Comparison of ENCODE assay signal across 18 mouse cellular contexts in the genomic region with DNA sequence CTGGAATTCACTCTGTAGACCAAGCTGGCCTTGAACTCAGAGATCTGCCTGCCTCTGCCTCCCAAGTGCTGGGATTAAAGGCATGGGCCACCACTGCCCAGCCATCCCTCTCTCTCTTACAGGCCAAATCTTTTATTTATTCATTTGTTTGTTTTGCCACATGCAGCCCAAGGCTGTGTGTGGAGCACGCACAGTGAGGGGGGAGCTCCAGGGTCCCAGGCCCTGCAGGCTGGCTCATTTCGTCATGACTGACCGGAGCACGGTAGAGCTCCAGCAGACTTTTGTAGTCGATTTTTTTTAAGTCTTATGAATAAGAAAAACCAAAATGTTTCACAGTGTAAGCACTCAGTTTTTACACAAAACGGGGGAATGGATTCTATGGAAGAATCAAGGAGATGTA.
DNase-seq lines count a peak whose midpoint lies in the region; ATAC-seq lines count a peak whose summit lies in the region.
"Had no signal": no experiment of that assay in that cellular context is flagged by ENCODE, and none has a peak within 500 bp of the region (broad histone marks: within the 10 kb centered on the region; RNA-seq: fewer than 3 reads in every experiment).

No protein-coding gene starts in this region.

- no peaks in the 10 kb centered on the region for H3K36me3 ChIP-seq in forebrain, embryonic 15.5 days
- H3K36me3 ChIP-seq in forebrain, embryonic 12.5 days (replicated peaks): no peaks in the 10 kb centered on the region
- no peaks in the 10 kb centered on the region for H3K36me3 ChIP-seq in hindbrain, embryonic 11.5 days (ENCODE audit: control insufficient read depth, insufficient read depth, low read length)
- no peaks in the 10 kb centered on the region for H3K36me3 ChIP-seq in hindbrain, embryonic 14.5 days (replicated peaks; ENCODE audit: control insufficient read depth, insufficient read depth)
- no peaks in the 10 kb centered on the region for H3K36me3 ChIP-seq in lung, embryonic 15.5 days
- H3K36me3 ChIP-seq in midbrain, embryonic 12.5 days: no peaks in the 10 kb centered on the region
- no peaks in the 10 kb centered on the region for H3K36me3 ChIP-seq in midbrain, embryonic 10.5 days
- H3K36me3 ChIP-seq: embryonic facial prominence, embryonic 10.5 days; embryonic facial prominence, embryonic 13.5 days; heart, embryonic 10.5 days; heart, embryonic 13.5 days had no signal

- peak; percentile 46; the same call in 1 of the 2 replicates for ATAC-seq in forebrain, embryonic 15.5 days (replicated peaks)
- no peak for ATAC-seq in forebrain, embryonic 12.5 days (ENCODE audit: low FRiP score)
- peak; percentile 71 for ATAC-seq in hindbrain, embryonic 11.5 days (ENCODE audit: low FRiP score)
- ATAC-seq in hindbrain, embryonic 14.5 days (ENCODE audit: low FRiP score): no peak
- no peak for ATAC-seq in lung, embryonic 15.5 days (ENCODE audit: borderline replicate concordance, extremely low read depth, low FRiP score, low TSS enrichment)
- peak; percentile 74 for ATAC-seq in midbrain, embryonic 12.5 days (ENCODE audit: low FRiP score, low read depth)
- ATAC-seq: activated CD4-positive, CD25-positive, alpha-beta regulatory T cell, adult 4 months; inflammation-experienced regulatory T-cells, adult 6 months had no signal

- H3K9ac ChIP-seq in forebrain, embryonic 15.5 days (replicated peaks): no peak overlapping the region
- no peak overlapping the region for H3K9ac ChIP-seq in forebrain, embryonic 12.5 days
- H3K9ac ChIP-seq in hindbrain, embryonic 11.5 days (ENCODE audit: low read depth, low read length): no peak overlapping the region
- H3K9ac ChIP-seq in hindbrain, embryonic 14.5 days: no peak overlapping the region
- no peak overlapping the region for H3K9ac ChIP-seq in lung, embryonic 15.5 days
- H3K9ac ChIP-seq in midbrain, embryonic 12.5 days (replicated peaks): no peak overlapping the region
- H3K9ac ChIP-seq: embryonic facial prominence, embryonic 13.5 days; heart, embryonic 13.5 days had no signal

- H3K4me1 ChIP-seq in forebrain, embryonic 15.5 days: peaks cover 14% of the 10 kb centered on the region; the same call in 1 of the 2 replicates
- H3K4me1 ChIP-seq in forebrain, embryonic 12.5 days: peaks cover 11% of the 10 kb centered on the region
- H3K4me1 ChIP-seq in hindbrain, embryonic 11.5 days (replicated peaks; ENCODE audit: control insufficient read depth, insufficient read depth, low read length): no peaks in the 10 kb centered on the region
- peaks cover 9% of the 10 kb centered on the region for H3K4me1 ChIP-seq in hindbrain, embryonic 14.5 days (replicated peaks; ENCODE audit: control insufficient read depth, insufficient read depth, low read length)
- peaks cover 7% of the 10 kb centered on the region; the same call in 1 of the 2 replicates for H3K4me1 ChIP-seq in lung, embryonic 15.5 days
- peaks cover 7% of the 10 kb centered on the region for H3K4me1 ChIP-seq in midbrain, embryonic 12.5 days
- H3K4me1 ChIP-seq in midbrain, embryonic 10.5 days: peaks cover 9% of the 10 kb centered on the region
- H3K4me1 ChIP-seq: embryonic facial prominence, embryonic 13.5 days had no signal

- no peak overlapping the region for H3K4me2 ChIP-seq in forebrain, embryonic 15.5 days (replicated peaks)
- no peak overlapping the region for H3K4me2 ChIP-seq in forebrain, embryonic 12.5 days
- no peak overlapping the region for H3K4me2 ChIP-seq in hindbrain, embryonic 11.5 days (replicated peaks; ENCODE audit: low read depth, low read length)
- H3K4me2 ChIP-seq in hindbrain, embryonic 14.5 days (replicated peaks): no peak overlapping the region
- H3K4me2 ChIP-seq in lung, embryonic 15.5 days: no peak overlapping the region
- H3K4me2 ChIP-seq in midbrain, embryonic 12.5 days (replicated peaks): no peak overlapping the region
- H3K4me2 ChIP-seq: embryonic facial prominence, embryonic 13.5 days; heart, embryonic 13.5 days had no signal

- no peak for DNase-seq in hindbrain, embryonic 11.5 days (ENCODE audit: low spot score)
- DNase-seq in hindbrain, embryonic 14.5 days (ENCODE audit: low spot score): no peak
- DNase-seq in lung, postnatal 36 days: no peak
- DNase-seq in midbrain, embryonic 10.5 days (ENCODE audit: low spot score): no peak
- DNase-seq: adrenal gland, adult 8-10 months had no signal

- H3K27ac ChIP-seq in forebrain, embryonic 15.5 days (replicated peaks): peak overlapping the region; percentile 58
- no peak overlapping the region for H3K27ac ChIP-seq in forebrain, embryonic 12.5 days
- 0 out of 2 replicates have a peak overlapping the region, but pooled peaks have one; percentile 47 for H3K27ac ChIP-seq in hindbrain, embryonic 11.5 days (ENCODE audit: low read depth, low read length)
- no peak overlapping the region for H3K27ac ChIP-seq in hindbrain, embryonic 14.5 days
- peak overlapping the region; percentile 39; the same call in 1 of the 2 replicates for H3K27ac ChIP-seq in lung, embryonic 15.5 days
- H3K27ac ChIP-seq in midbrain, embryonic 12.5 days (replicated peaks): 0 out of 2 replicates have a peak overlapping the region, but pooled peaks have one; percentile 10
- no peak overlapping the region for H3K27ac ChIP-seq in midbrain, embryonic 10.5 days (replicated peaks)
- H3K27ac ChIP-seq: embryonic facial prominence, embryonic 10.5 days; embryonic facial prominence, embryonic 13.5 days; heart, adult 2 months; heart, embryonic 13.5 days; hindbrain, postnatal 0 days had no signal

- no peaks in the 10 kb centered on the region for H3K27me3 ChIP-seq in forebrain, embryonic 15.5 days
- no peaks in the 10 kb centered on the region for H3K27me3 ChIP-seq in forebrain, embryonic 12.5 days
- H3K27me3 ChIP-seq in hindbrain, embryonic 11.5 days (ENCODE audit: control insufficient read depth, insufficient read depth, low read length): no peaks in the 10 kb centered on the region
- 0 out of 2 replicates have a peak, but pooled peaks cover 6% of the 10 kb centered on the region for H3K27me3 ChIP-seq in hindbrain, embryonic 14.5 days (ENCODE audit: control insufficient read depth, insufficient read depth, low read length)
- no peaks in the 10 kb centered on the region for H3K27me3 ChIP-seq in lung, embryonic 15.5 days
- H3K27me3 ChIP-seq in midbrain, embryonic 12.5 days: peaks cover 7% of the 10 kb centered on the region; the same call in 1 of the 2 replicates
- no peaks in the 10 kb centered on the region for H3K27me3 ChIP-seq in midbrain, embryonic 10.5 days (ENCODE audit: low read depth, poor library complexity, severe bottlenecking)
- H3K27me3 ChIP-seq: embryonic facial prominence, embryonic 13.5 days; heart, embryonic 13.5 days had no signal

- H3K9me3 ChIP-seq in forebrain, embryonic 15.5 days: no peaks in the 10 kb centered on the region
- no peaks in the 10 kb centered on the region for H3K9me3 ChIP-seq in forebrain, embryonic 12.5 days
- H3K9me3 ChIP-seq in hindbrain, embryonic 11.5 days (ENCODE audit: control insufficient read depth, low read length): no peaks in the 10 kb centered on the region
- no peaks in the 10 kb centered on the region for H3K9me3 ChIP-seq in hindbrain, embryonic 14.5 days (ENCODE audit: control insufficient read depth, low read length)
- H3K9me3 ChIP-seq in lung, embryonic 15.5 days: no peaks in the 10 kb centered on the region
- H3K9me3 ChIP-seq in midbrain, embryonic 12.5 days: no peaks in the 10 kb centered on the region
- no peaks in the 10 kb centered on the region for H3K9me3 ChIP-seq in midbrain, embryonic 10.5 days (replicated peaks)
- H3K9me3 ChIP-seq: embryonic facial prominence, embryonic 10.5 days; embryonic facial prominence, embryonic 13.5 days; heart, embryonic 10.5 days; heart, embryonic 13.5 days had no signal

- H3K4me3 ChIP-seq in forebrain, embryonic 15.5 days: no peak overlapping the region
- H3K4me3 ChIP-seq in forebrain, embryonic 12.5 days (replicated peaks): no peak overlapping the region
- H3K4me3 ChIP-seq in hindbrain, embryonic 11.5 days (ENCODE audit: low read depth, low read length): no peak overlapping the region
- H3K4me3 ChIP-seq in hindbrain, embryonic 14.5 days (replicated peaks; ENCODE audit: low read length): no peak overlapping the region
- no peak overlapping the region for H3K4me3 ChIP-seq in lung, embryonic 15.5 days
- no peak overlapping the region for H3K4me3 ChIP-seq in midbrain, embryonic 12.5 days
- H3K4me3 ChIP-seq in midbrain, embryonic 10.5 days: no peak overlapping the region
- H3K4me3 ChIP-seq: embryonic facial prominence, embryonic 10.5 days; embryonic facial prominence, embryonic 13.5 days; erythroblast, embryonic 14.5 days; heart, adult 2 months; heart, embryonic 10.5 days; heart, embryonic 13.5 days had no signal

- WGBS in forebrain, embryonic 15.5 days: 71% methylated on average over 6 of the region's 6 CpGs
- WGBS in forebrain, embryonic 12.5 days: 78% methylated on average over 6 of the region's 6 CpGs
- 72% methylated on average over 6 of the region's 6 CpGs for WGBS in hindbrain, embryonic 11.5 days
- 48% methylated on average over 6 of the region's 6 CpGs for WGBS in hindbrain, embryonic 14.5 days
- WGBS in lung, embryonic 15.5 days: 73% methylated on average over 6 of the region's 6 CpGs
- 67% methylated on average over 6 of the region's 6 CpGs for WGBS in midbrain, embryonic 12.5 days
- 93% methylated on average over 6 of the region's 6 CpGs for WGBS in midbrain, embryonic 10.5 days

Comparison
In these comparisons a context has a peak if more than half of its experiments do, and no peak if none do; other contexts are left out.
1. ATAC-seq: peak in forebrain, embryonic 15.5 days (single experiment), hindbrain, embryonic 11.5 days (single experiment) and midbrain, embryonic 12.5 days (single experiment); none in forebrain, embryonic 12.5 days (single experiment), hindbrain, embryonic 14.5 days (single experiment) and lung, embryonic 15.5 days (single experiment).
2. H3K27ac ChIP-seq: peak in forebrain, embryonic 15.5 days (single experiment), hindbrain, embryonic 11.5 days (single experiment), lung, embryonic 15.5 days (single experiment) and midbrain, embryonic 12.5 days (single experiment); none in forebrain, embryonic 12.5 days (single experiment), hindbrain, embryonic 14.5 days (single experiment) and midbrain, embryonic 10.5 days (single experiment).